Mouse (Mus musculus) heart, postnatal 0 days (tissue): ENCODE data around the gene Casp9.
A peak's percentile ranks its signal among the peaks of the same experiment; 100 is the strongest.

Experiments
- CTCF ChIP-seq: IDR thresholded peaks from 2 replicates; pipeline ENCODE4 v1.5.1; 2016; ENCODE audit warnings: antibody characterized with exemption, control low read depth, low read depth
- EP300 ChIP-seq: IDR thresholded peaks from 2 replicates; pipeline ENCODE4 v1.6.1; 2016; ENCODE audit warnings: antibody characterized with exemption, low read depth

GRCm38 (mm10) chr4:141767353-141768036, 25.9 kb upstream of the Casp9 start:
- TF ChIP-seq CTCF (no peak), EP300 (peak; percentile 68)
